Mouse (Mus musculus) ES-E14 (cell line): ENCODE measurements around the gene Nectin2. TPM values are rescaled to one million over a fixed set of nuclear protein-coding genes. Genes with fewer than 3 reads are reported as not detected.
A peak's percentile ranks its signal among the peaks of the same experiment; 100 is the strongest.

Experiments
- DNase-seq: peaks from one replicate; pipeline ENCODE4 v3.0.0-alpha.2; 2013; ENCODE audit warnings: low read depth, low spot score
- H3K27ac ChIP-seq: 2 replicates; pipeline ENCODE4 v1.5.1; 2012; ENCODE audit warnings: low read depth, mild to moderate bottlenecking, low read length, moderate library complexity, mixed read lengths; ENCODE audit not compliant: poor library complexity, insufficient read depth, severe bottlenecking
- H3K36me3 ChIP-seq: 2 replicates; pipeline ENCODE4 v1.6.1; 2012; ENCODE audit warnings: mild to moderate bottlenecking, low read length, moderate library complexity, mixed read lengths; ENCODE audit not compliant: control insufficient read depth, poor library complexity, insufficient read depth, severe bottlenecking
- H3K4me1 ChIP-seq, 2 experiments: fragments of 150-350 bp in 1 of 2; sonication (generic) in 1 of 2; 2 replicates each; pipeline ENCODE4 v1.6.1; 2012; ENCODE audit warnings: low read length in 2 of 2, mild to moderate bottlenecking in 1 of 2, mixed read lengths in 1 of 2; ENCODE audit not compliant: control insufficient read depth in 2 of 2, insufficient read depth in 2 of 2, poor library complexity in 1 of 2
- H3K4me3 ChIP-seq, 2 experiments: fragments of 150-350 bp in 1 of 2; sonication (generic) in 1 of 2; 2 replicates each; pipeline ENCODE4 v1.5.1; 2012; ENCODE audit warnings: low read length in 2 of 2, low read depth in 1 of 2, mild to moderate bottlenecking in 1 of 2, mixed read lengths in 1 of 2; ENCODE audit not compliant: insufficient read depth in 1 of 2, poor library complexity in 1 of 2, severe bottlenecking in 1 of 2
- H3K9ac ChIP-seq: 2 replicates; pipeline ENCODE4 v1.6.1; 2012; ENCODE audit warnings: low read depth, mild to moderate bottlenecking, low read length, mixed read lengths; ENCODE audit not compliant: poor library complexity, insufficient read depth, severe bottlenecking
- H3K9me3 ChIP-seq: fragments of 150-350 bp; sonication (generic); 2 replicates; pipeline ENCODE4 v1.6.1; 2012; ENCODE audit warnings: low read depth, mild to moderate bottlenecking, low read length; ENCODE audit not compliant: control insufficient read depth, insufficient read depth
- CHD2 ChIP-seq: IDR thresholded peaks from 2 replicates; pipeline ENCODE4 v1.6.1; 2014; ENCODE audit warnings: mild to moderate bottlenecking, low read depth, low read length, inconsistent platforms
- HCFC1 ChIP-seq: IDR thresholded peaks from 2 replicates; pipeline ENCODE4 v1.6.1; 2012; ENCODE audit warnings: low read length, inconsistent platforms, borderline replicate concordance; ENCODE audit not compliant: insufficient read depth
- MAFK ChIP-seq: IDR thresholded peaks from 2 replicates; pipeline ENCODE4 v1.6.1; 2014; ENCODE audit warnings: mild to moderate bottlenecking, low read depth, low read length, inconsistent platforms; ENCODE audit not compliant: insufficient read depth
- ZC3H11A ChIP-seq: IDR thresholded peaks from 2 replicates; pipeline ENCODE4 v1.6.1; 2012; ENCODE audit warnings: low read depth, mild to moderate bottlenecking, inconsistent platforms, low read length, borderline replicate concordance
- ZNF384 ChIP-seq: IDR thresholded peaks from 2 replicates; pipeline ENCODE4 v1.6.1; 2012; ENCODE audit warnings: low read depth, low read length, inconsistent platforms
- in situ Hi-C, 2 experiments: fragments of 600-800 bp; cut with MboI; formaldehyde crosslinking; loops; one replicate each; pipeline ENCODE4 v1.15.1; 2025; ENCODE audit warnings: low sequenced_read_pairs in 2 of 2, inconsistent platforms in 1 of 2; ENCODE audit not compliant: unreplicated experiment in 2 of 2
- total RNA-seq: library from RNA; depleted of rRNA; stranded (reverse); fragments of 300-350 nt; gene quantifications from 2 replicates; pipeline ENCODE4 v1.2.3, GENCODE M21; 2012

Nectin2 gene
- total RNA-seq, 1 experiment = 241 TPM

DNA sequence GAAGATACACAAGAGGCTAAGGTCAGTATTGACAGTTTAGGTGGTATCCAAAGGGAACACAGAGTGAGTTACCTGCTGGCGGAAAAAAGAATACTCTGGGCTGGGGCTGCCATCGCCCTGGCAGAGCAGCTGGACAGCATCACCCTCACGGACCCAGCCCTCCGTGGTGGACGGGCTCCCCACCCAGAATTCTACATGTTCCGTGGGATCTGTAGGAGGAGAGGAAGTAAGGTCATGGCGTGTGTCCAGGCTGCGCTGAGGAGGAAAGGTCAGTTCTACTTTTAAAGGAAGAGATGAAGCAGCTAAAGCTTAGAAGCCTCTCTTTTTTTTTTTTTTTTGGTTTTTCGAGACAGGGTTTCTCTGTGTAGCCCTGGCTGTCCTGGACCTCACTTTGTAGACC is 14.3 kb upstream of the Nectin2 start:
- Histone ChIP-seq H3K4me3 (no peak overlapping the region), H3K4me1 (peaks cover 2 to 36% of the 10 kb centered on the region in 2 experiments; a peak in 2 of 4 replicates), H3K9me3 (no peaks in the 10 kb centered on the region), H3K36me3 (peaks cover 30% of the 10 kb centered on the region; the same call in 1 of the 2 replicates), H3K9ac (no peak overlapping the region), H3K27ac (no peak overlapping the region)
- in situ Hi-C loops = no loop called here
- no peak for DNase-seq
- no peak for TF ChIP-seq CHD2

DNA sequence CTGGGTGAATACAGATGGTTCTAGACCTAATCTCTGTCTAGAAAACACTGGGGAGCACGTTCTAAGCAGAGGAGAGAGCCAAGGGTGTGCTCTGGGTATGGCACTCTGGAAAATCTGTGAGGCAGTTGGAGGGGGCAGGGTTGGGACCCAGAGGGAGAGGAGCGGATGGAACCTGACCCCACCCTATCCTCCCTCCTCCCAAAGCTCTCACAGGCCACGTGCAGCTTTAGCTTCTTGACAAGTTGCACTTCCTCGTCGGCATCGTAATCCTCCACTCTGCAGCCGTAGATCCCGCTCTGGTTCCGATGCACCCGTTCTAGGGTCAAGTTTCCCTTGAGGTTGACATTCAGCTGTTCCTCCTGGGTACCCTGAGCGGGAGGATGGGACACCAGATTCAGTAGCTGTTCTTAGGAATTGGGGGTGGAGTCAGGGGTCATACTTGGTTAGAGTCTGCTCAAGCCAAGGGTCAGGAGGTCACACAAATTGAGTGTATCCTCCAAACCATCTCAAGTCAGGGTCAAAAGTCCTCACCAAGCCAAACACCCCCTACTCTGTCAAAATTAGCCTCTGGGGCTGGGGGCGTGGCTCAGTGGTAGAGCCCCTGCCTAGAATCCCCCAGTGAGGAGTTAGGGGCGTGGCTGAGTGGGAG is 13.7 kb upstream of the Nectin2 start:
- no peak for DNase-seq
- in situ Hi-C loops = no loop called here
- Histone ChIP-seq H3K4me1 (peaks cover 2 to 30% of the 10 kb centered on the region in 2 experiments; a peak in 2 of 4 replicates), H3K9ac (no peak overlapping the region), H3K4me3 (no peak overlapping the region), H3K27ac (no peak overlapping the region; the same call in 1 of the 2 replicates), H3K9me3 (no peaks in the 10 kb centered on the region), H3K36me3 (peaks cover 30% of the 10 kb centered on the region; the same call in 1 of the 2 replicates)
- TF ChIP-seq ZC3H11A = no peak
- TF ChIP-seq MAFK = no peak
- TF ChIP-seq ZNF384 = no peak
- TF ChIP-seq CHD2 = no peak
- no peak for TF ChIP-seq HCFC1

DNA sequence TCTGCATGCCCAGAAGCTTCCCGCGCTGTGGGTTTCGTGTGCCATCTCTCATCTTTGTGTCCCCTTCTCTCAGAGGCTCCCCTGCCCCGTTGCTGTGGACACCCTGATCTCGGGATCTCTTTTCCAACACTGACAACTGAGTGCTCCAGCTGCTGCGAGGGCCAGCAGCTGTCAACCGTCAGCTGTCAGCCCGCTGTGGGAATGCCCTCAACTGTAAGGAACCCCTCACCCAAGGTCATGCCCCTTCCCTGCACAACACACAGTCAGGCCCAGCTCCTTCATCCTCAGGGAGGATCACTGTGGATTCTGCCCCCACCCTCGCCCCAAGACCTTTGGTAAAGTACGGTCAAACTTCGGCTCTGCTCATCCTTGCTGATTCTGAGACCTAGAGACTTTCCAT is 12.0 kb upstream of the Nectin2 start:
- Histone ChIP-seq H3K9me3 (no peaks in the 10 kb centered on the region), H3K4me3 (no peak overlapping the region), H3K36me3 (peaks cover 37% of the 10 kb centered on the region), H3K9ac (no peak overlapping the region), H3K27ac (no peak overlapping the region), H3K4me1 (peaks cover 0 to 27% of the 10 kb centered on the region in 2 experiments; a peak in 2 of 4 replicates)
- TF ChIP-seq MAFK = no peak
- in situ Hi-C loops = no loop called here
- no peak for DNase-seq

DNA sequence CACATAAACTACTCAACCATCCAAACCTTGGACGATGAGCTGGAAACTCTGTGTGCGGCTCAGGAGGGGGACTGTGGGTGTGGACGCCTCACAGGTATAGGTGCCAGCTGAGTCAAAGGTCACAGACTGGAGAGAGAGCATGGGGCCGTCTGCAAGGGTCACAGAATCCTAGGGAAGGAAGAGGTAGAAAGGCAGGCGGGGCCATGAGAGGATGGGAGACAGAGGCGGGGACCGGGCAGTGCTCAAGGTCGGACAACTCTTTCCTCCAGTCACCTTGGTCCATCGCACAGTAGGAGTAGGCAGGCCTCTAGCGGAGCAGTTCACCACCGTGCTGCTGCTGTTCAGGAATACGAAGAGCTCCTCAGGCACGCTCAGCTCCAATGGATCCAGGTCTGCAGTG is 9.7 kb upstream of the Nectin2 start:
- Histone ChIP-seq H3K36me3 (peaks cover 32% of the 10 kb centered on the region), H3K27ac (no peak overlapping the region), H3K9ac (no peak overlapping the region), H3K4me3 (no peak overlapping the region), H3K4me1 (peaks cover 2 to 28% of the 10 kb centered on the region in 2 experiments; a peak in 3 of 4 replicates), H3K9me3 (no peaks in the 10 kb centered on the region)
- in situ Hi-C loops = no loop called here
- TF ChIP-seq HCFC1 (no peak), ZNF384 (no peak), ZC3H11A (no peak), CHD2 (no peak), MAFK (no peak)
- DNase-seq = no peak

DNA sequence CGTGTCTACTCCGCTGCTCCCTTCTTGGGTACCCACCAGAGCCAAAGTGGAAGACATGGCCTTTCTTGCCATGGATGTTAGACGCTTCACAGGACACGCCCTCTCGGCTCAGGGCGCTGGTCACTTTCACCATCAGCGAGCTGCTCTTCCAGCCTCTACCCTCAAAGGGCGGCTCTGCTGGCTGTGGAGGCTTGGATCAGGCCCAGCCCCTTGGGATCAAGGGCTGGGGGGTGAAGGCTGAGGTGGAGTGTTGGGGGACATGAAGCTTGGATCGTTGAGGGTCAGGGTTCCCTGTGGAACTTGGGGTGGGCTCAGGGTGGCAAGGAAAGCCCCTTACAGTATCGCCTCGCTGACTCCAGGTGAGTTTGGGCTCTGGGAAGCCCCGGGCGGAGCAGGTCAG is 8.3 kb upstream of the Nectin2 start:
- TF ChIP-seq HCFC1 (no peak), CHD2 (no peak), MAFK (no peak), ZC3H11A (no peak)
- no peak for DNase-seq
- Histone ChIP-seq H3K9ac (no peak overlapping the region), H3K27ac (no peak overlapping the region), H3K4me3 (peak overlapping the region in 1 of 2 experiments; percentile 11; a peak in 1 of 4 replicates), H3K9me3 (no peaks in the 10 kb centered on the region), H3K4me1 (peaks cover 2 to 23% of the 10 kb centered on the region in 2 experiments; a peak in 3 of 4 replicates), H3K36me3 (peaks cover 21% of the 10 kb centered on the region)
- in situ Hi-C loops = loop anchor here in 1 of 2 experiments (10.0 kb wide), 1 partner anchor 56 kb away; no protein-coding TSS in a partner anchor
